Mouse (Mus musculus) myocyte (in vitro differentiated cells): Measurements from ENCODE around the gene Usp28. TPM values are rescaled to one million over a fixed set of nuclear protein-coding genes. Genes with fewer than 3 reads are reported as not detected.
A peak's percentile ranks its signal among the peaks of the same experiment; 100 is the strongest.

Experiments used
- H3K27me3 ChIP-seq: one replicate; pipeline ENCODE4 v1.6.1; 2011; ENCODE audit not compliant: control insufficient read depth, insufficient read depth, insufficient read length
- H3K36me3 ChIP-seq: one replicate; pipeline ENCODE4 v1.6.1; 2011; ENCODE audit not compliant: control insufficient read depth, insufficient read depth
- H3K4me2 ChIP-seq: one replicate; pipeline ENCODE4 v1.6.1; 2011; ENCODE audit warnings: low read depth, control low read depth
- H3K4me3 ChIP-seq: one replicate; pipeline ENCODE4 v1.5.1; 2011; ENCODE audit warnings: mild to moderate bottlenecking, control low read depth, moderate library complexity
- H3K79me2 ChIP-seq: one replicate; pipeline ENCODE4 v1.6.1; 2011; ENCODE audit not compliant: control insufficient read depth, insufficient read depth
- H3ac ChIP-seq: one replicate; pipeline ENCODE4 v1.6.1; 2011; ENCODE audit not compliant: control insufficient read depth, insufficient read length
- CEBPB ChIP-seq: IDR thresholded peaks from 2 replicates; pipeline ENCODE4 v1.6.1; 2011; ENCODE audit warnings: mild to moderate bottlenecking, moderate library complexity; ENCODE audit not compliant: poor library complexity, insufficient read depth, severe bottlenecking
- E2F4 ChIP-seq: IDR thresholded peaks from one replicate; pipeline ENCODE4 v1.6.1; 2011; ENCODE audit warnings: mild to moderate bottlenecking, control low read depth, moderate library complexity; ENCODE audit not compliant: insufficient read depth
- MAX ChIP-seq: IDR thresholded peaks from one replicate; pipeline ENCODE4 v1.6.1; 2011; ENCODE audit warnings: low read depth, mild to moderate bottlenecking, control low read depth
- MYOD1 ChIP-seq, 3 experiments: IDR thresholded peaks; one replicate each; pipeline ENCODE4 v1.6.1; 2011; ENCODE audit warnings: control low read depth in 2 of 3, low read depth in 2 of 3, mild to moderate bottlenecking in 2 of 3, moderate library complexity in 1 of 3; ENCODE audit not compliant: insufficient read length in 2 of 3, control insufficient read depth in 1 of 3
- MYOG ChIP-seq, 3 experiments: IDR thresholded peaks; one replicate each; pipeline ENCODE4 v1.6.1; 2011; ENCODE audit warnings: control low read depth in 2 of 3, low read depth in 2 of 3, mild to moderate bottlenecking in 2 of 3; ENCODE audit not compliant: insufficient read length in 2 of 3, control insufficient read depth in 1 of 3, insufficient read depth in 1 of 3
- POLR2A ChIP-seq: IDR thresholded peaks from one replicate; pipeline ENCODE4 v1.6.1; 2011; ENCODE audit warnings: low read depth, mild to moderate bottlenecking, control low read depth, moderate library complexity; ENCODE audit not compliant: insufficient read length
- POLR2AphosphoS2 ChIP-seq: IDR thresholded peaks from one replicate; pipeline ENCODE4 v1.6.1; 2011; ENCODE audit warnings: low read depth, control low read depth; ENCODE audit not compliant: insufficient read length
- REST ChIP-seq: IDR thresholded peaks from one replicate; pipeline ENCODE4 v1.6.1; 2011; ENCODE audit warnings: mild to moderate bottlenecking, control low read depth, moderate library complexity; ENCODE audit not compliant: insufficient read depth, insufficient read length
- SRF ChIP-seq: IDR thresholded peaks from one replicate; pipeline ENCODE4 v1.6.1; 2011; ENCODE audit warnings: low read depth; ENCODE audit not compliant: control insufficient read depth, insufficient read length
- TCF12 ChIP-seq: IDR thresholded peaks from one replicate; pipeline ENCODE4 v1.6.1; 2011; ENCODE audit warnings: mild to moderate bottlenecking, control low read depth; ENCODE audit not compliant: poor library complexity, insufficient read depth, severe bottlenecking
- TCF3 ChIP-seq: IDR thresholded peaks from one replicate; pipeline ENCODE4 v1.6.1; 2011; ENCODE audit warnings: low read depth, control low read depth; ENCODE audit not compliant: insufficient read length
- USF1 ChIP-seq: IDR thresholded peaks from one replicate; pipeline ENCODE4 v1.6.1; 2011; ENCODE audit warnings: low read depth, mild to moderate bottlenecking, control low read depth, moderate library complexity
- polyA plus RNA-seq: library from polyadenylated mRNA; unstranded; fragments of >200 nt; fragmentation: generic; extraction: Trizol; gene quantifications from one replicate; pipeline ENCODE4 v1.2.1, GENCODE M21; 2012; ENCODE audit warnings: missing spikeins

Gene Usp28
- polyA plus RNA-seq, 1 experiment: 27.5 TPM

DNA sequence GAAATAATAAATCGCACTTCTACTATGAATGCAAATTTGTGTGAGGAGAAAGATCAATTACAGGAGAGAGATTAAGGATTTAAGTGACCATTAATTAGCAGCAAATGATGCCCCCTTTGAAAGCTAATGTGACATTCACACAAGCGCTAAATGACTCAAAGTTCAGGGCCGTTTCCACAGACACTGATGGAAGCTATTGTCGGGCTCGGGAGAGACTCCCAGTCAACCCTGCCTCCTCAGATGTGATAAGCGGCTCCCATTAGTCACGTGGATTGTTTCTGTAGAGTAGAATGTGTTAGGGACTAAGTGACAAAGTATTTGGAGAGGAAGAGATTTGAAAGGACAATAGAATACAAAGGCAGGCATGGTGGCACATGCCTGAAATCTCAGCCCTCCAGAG lies 23.0 kb upstream of the Usp28 start:
- Histone ChIP-seq H3K79me2 (no peaks in the 10 kb centered on the region), H3K4me2 (no peak overlapping the region), H3ac (no peak overlapping the region), H3K27me3 (peaks cover 34% of the 10 kb centered on the region), H3K4me3 (no peak overlapping the region), H3K36me3 (no peaks in the 10 kb centered on the region)
- no peak for TF ChIP-seq TCF12
- no peak for TF ChIP-seq MYOG (IDR thresholded peaks at IDR 0.05; ENCODE audit: control insufficient read depth in 1 of 3, insufficient read depth in 1 of 3, insufficient read length in 2 of 3, low read depth in 2 of 3)
- TF ChIP-seq TCF3: no peak
- no peak for TF ChIP-seq MAX
- no peak for TF ChIP-seq USF1
- no peak for TF ChIP-seq REST
- no peak for TF ChIP-seq POLR2A
- TF ChIP-seq E2F4: no peak
- TF ChIP-seq CEBPB: no peak
- no peak for TF ChIP-seq POLR2AphosphoS2
- no peak for TF ChIP-seq MYOD1 (IDR thresholded peaks at IDR 0.05; ENCODE audit: control insufficient read depth in 1 of 3, insufficient read length in 2 of 3, low read depth in 2 of 3)
- no peak for TF ChIP-seq SRF

DNA sequence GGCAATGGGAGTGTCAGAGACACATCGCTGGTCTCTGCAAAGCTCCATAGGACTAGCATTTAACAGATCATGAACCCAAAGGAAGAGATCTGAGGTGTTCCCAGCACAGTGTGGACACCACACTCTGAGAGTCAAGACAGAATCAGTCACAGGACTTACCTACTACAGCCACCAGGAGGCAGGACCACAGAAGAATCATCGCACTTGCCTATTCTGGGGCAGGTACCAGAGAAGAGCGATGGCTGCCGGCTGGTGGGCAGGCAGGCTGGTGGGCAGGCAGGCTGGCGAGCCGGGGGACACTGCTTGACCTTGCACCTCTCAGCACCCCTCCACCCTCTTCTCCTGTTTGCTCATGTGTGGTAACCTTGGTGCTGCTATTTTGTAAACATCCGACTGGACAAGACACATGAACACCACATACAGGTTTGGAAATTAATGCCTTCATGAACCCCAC lies 20.6 kb upstream of the Usp28 start, which contains the start of gene Htr3b:
TSS of gene Htr3b (minus strand) at position 404 of the 454 bp plus-strand sequence.
- Histone ChIP-seq H3K27me3 (peaks cover 29% of the 10 kb centered on the region), H3K79me2 (no peaks in the 10 kb centered on the region), H3ac (no peak within 1 kb of the TSS), H3K4me2 (no peak within 1 kb of the TSS), H3K36me3 (no peaks in the 10 kb centered on the region), H3K4me3 (no peak within 1 kb of the TSS)
- TF ChIP-seq USF1: no peak
- no peak for TF ChIP-seq POLR2AphosphoS2
- no peak for TF ChIP-seq SRF
- no peak for TF ChIP-seq CEBPB
- no peak for TF ChIP-seq REST
- no peak for TF ChIP-seq POLR2A
- TF ChIP-seq MYOD1 (IDR thresholded peaks at IDR 0.05; ENCODE audit: control insufficient read depth in 1 of 3, insufficient read length in 2 of 3, low read depth in 2 of 3): no peak
- no peak for TF ChIP-seq MAX
- TF ChIP-seq E2F4: no peak
- TF ChIP-seq TCF3: no peak
- TF ChIP-seq TCF12: no peak
- no peak for TF ChIP-seq MYOG (IDR thresholded peaks at IDR 0.05; ENCODE audit: control insufficient read depth in 1 of 3, insufficient read depth in 1 of 3, insufficient read length in 2 of 3, low read depth in 2 of 3)

DNA sequence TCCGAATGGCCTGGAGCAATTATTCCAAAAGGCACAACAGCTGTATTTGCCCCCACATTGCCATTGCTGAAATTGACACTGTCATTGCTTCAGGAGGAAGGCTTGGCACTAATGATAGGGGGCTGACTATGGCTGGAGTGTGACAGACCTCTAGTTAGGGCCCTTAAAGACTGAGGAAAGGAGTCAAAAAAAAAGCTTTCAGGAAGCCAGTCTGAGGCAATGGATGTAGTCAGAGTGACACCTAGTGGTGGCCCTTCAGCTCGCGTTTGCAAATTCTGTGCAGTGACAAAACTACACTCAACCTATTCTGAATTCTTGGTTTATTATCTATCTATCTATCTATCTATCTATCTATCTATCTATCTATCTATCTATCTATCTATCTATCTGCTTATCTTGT lies 12.7 kb upstream of the Usp28 start:
- Histone ChIP-seq H3K36me3 (no peaks in the 10 kb centered on the region), H3K27me3 (no peaks in the 10 kb centered on the region), H3ac (no peak overlapping the region), H3K4me2 (no peak overlapping the region), H3K4me3 (no peak overlapping the region), H3K79me2 (no peaks in the 10 kb centered on the region)
- no peak for TF ChIP-seq POLR2AphosphoS2
- no peak for TF ChIP-seq MYOG (IDR thresholded peaks at IDR 0.05; ENCODE audit: control insufficient read depth in 1 of 3, insufficient read depth in 1 of 3, insufficient read length in 2 of 3, low read depth in 2 of 3)
- no peak for TF ChIP-seq REST
- TF ChIP-seq TCF12: no peak
- no peak for TF ChIP-seq SRF
- no peak for TF ChIP-seq CEBPB
- no peak for TF ChIP-seq E2F4

DNA sequence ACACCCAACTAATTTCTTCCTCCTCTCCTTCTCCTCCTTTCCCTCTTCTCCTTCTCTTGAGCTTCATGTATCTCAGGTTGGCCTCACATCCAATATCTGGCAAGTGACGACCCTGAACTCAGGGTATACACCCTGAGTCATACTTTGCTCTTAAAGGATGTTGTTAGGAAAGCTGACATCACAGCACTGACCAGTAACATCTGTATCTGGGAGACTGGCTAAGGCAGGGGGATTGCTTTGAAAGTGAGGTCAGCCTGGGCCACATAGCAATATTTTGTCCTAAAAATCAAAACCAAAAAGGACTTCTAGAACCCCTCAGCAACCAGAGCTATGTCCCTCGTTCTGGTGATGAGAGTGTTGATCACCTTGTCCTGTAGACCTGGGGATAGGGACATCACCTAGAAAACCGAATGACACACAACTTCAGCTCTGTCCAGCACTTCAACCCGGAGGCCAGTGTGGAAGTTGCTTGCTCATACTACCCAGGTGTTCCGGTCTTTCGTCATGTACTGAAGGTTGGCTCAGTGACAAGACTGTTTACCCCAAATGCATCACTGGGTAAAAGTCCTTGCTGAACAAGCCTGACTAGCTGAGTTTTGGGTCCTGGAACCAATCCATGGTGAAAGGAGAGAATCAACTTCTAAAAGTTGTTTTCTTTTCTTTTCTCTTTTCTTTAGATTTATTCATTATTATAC lies 8.4 kb upstream of the Usp28 start:
- no peak for TF ChIP-seq SRF
- no peak for TF ChIP-seq CEBPB
- TF ChIP-seq MYOG (IDR thresholded peaks at IDR 0.05; ENCODE audit: control insufficient read depth in 1 of 3, insufficient read depth in 1 of 3, insufficient read length in 2 of 3, low read depth in 2 of 3): no peak
- TF ChIP-seq MAX: no peak
- TF ChIP-seq POLR2AphosphoS2: no peak
- TF ChIP-seq E2F4: no peak
- no peak for TF ChIP-seq POLR2A
- TF ChIP-seq MYOD1 (IDR thresholded peaks at IDR 0.05; ENCODE audit: control insufficient read depth in 1 of 3, insufficient read length in 2 of 3, low read depth in 2 of 3): no peak
- no peak for TF ChIP-seq TCF3
- no peak for TF ChIP-seq REST
- no peaks in the 10 kb centered on the region for H3K27me3 ChIP-seq
- peak overlapping the region; percentile 36 for H3K4me2 ChIP-seq
- no peak overlapping the region for H3K4me3 ChIP-seq
- H3ac ChIP-seq: no peak overlapping the region
- H3K79me2 ChIP-seq: no peaks in the 10 kb centered on the region
- H3K36me3 ChIP-seq: no peaks in the 10 kb centered on the region

DNA sequence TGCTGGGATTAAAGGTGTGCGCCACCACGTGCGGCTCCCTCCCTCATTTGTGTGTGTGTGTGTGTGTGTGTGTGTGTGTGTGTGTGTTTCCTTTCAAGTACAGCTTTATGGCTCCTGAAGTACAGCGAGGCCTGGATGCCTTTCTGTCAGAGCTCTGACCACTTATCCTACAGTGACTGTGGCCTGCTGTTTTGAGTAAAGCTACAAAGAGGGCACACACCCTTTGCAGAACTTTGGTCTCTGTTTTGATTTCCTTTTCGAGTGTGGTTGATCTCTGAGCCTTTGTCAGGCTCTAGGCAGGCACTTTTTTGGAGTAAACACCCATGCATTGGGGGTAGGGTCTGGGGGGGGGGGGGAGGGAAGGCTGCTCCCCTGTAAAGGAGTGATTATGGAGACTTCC lies 4.8 kb upstream of the Usp28 start:
- H3ac ChIP-seq: no peak overlapping the region
- no peak overlapping the region for H3K4me2 ChIP-seq
- H3K4me3 ChIP-seq: no peak overlapping the region
- TF ChIP-seq POLR2A: no peak
- TF ChIP-seq REST: no peak
- TF ChIP-seq POLR2AphosphoS2: no peak
- no peak for TF ChIP-seq MAX
- no peaks in the 10 kb centered on the region for H3K36me3 ChIP-seq
- no peaks in the 10 kb centered on the region for H3K79me2 ChIP-seq
- H3K27me3 ChIP-seq: no peaks in the 10 kb centered on the region
